Mouse (Mus musculus): ENCODE data around the gene Ephb4. TPM values are rescaled to one million over a fixed set of nuclear protein-coding genes. Genes with fewer than 3 reads are reported as not detected.

The Ephb4 gene
- total RNA-seq (2021): 100 to 1,000 TPM; 102 to 108 TPM

DNA sequence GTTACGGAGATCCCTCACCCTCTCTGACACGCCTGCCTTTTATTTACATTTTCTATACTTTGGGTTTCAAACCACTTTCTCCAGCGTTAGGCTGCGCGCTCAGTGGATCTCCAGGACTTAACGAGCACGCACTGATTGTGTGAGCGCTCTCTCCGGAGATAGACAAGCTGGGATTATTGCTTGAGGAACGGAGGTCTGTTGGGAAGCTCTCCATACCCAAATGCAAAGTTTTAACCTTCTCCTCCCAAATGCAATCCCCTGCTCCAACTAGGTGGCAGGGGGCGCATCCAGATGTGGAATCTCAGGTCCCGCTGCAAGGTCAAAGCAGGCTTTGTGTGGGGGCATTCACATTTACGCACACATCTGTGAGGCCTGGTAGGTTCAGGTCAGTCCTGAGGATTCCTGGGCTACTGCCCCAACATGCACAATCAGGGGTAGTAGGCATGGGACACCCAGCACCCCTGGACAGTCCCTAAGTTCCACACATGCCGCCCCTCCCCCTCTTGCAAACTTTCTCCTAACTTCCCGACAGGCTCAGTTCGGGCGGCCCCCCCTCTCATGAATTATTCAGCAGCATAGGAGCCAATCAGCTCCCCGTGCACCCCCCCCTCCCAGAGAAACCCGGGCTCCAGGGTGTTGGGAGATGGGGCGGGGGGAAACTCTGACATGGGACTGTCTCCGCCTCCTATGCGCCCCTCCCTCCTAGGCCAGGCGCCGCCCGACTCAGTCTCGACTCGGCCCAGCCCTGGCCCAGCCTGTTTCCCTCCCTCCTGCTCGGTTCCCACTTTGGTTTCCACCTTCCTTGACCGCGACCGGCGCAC lies at the start of gene Ephb4:
Gene Ephb4, plus strand, starts transcription at position 726 of the 821 bp plus-strand sequence.
- peak; percentile 96 for DNase-seq

DNA sequence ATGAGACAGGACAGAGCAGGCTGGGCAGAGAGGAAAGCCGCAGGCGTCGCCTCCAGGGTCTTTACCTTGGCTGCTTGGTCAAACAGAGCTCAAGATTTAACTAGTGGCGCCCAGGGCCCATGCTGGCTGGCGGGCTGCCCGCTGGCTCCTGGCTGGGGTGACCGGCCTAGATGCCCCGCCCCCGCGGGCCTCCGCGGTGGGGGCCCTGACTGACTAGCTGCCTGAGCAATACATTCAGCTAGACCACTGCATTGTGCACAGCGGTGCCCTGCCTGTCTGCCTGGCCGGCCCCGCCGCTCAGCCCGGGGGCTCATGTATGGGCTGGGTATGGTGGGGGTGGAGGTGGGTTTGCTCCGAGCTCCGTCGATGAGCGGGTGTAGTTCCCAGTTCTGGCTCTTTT lies 48.7 kb upstream of the Ephb4 start:
- DNase-seq: peak; percentile 44

DNA sequence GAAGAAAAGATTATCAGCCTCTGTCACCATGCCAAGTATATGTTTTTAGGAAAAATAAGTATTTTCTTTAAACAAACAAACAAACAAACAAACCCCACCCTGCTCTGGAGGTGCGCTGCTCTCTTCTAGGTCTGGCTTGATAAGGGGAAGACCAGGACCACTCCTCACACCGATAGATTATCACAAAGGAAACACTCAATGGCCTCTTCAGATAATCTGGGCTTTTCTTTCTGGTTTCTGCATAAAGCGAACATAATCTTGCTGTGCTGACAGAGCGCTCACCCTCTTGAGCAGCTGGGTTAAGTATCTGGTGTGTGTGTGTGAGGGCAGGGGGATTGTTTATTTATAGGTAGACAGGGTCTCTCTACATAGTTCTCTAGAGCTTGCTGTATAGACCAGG lies 46.3 kb upstream of the Ephb4 start:
- no peak for DNase-seq

DNA sequence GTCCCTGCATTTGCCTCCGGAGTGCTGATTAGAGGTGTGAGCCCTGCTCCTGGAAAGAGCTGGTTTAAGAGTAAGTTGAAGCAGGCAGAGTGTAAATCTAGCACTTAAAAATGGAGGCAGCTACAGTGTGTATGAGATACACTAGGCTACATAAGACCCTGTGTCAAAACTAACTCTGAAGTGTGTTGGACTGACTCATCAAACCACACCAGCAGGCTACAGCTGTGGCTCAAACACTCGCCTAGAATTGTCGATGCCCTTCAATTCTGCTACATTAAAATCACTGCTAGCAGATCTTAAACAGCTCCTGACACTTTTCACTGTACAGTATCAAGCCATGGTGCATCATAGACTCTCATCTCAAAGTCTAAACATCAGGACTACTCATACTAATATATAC lies 45.7 kb upstream of the Ephb4 start:
- no peak for DNase-seq

DNA sequence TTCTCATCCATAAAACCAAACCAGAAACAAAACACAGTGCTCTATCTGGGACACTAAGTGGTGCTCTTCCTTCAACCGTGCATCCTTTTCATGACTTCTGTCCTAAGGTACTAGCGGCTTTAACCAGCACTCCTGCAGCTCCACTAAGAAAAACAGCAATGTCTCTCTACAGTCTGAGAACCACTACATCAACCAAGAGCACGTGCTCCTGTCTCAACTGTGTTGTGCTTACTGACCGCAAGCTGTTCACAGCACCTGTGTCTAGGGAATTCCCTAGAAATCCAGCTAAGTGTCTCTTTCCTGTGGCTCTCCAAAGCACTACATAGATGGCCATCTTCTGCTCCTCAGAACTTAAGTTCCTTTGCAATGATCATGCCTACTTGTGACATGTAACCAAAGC lies 45.1 kb upstream of the Ephb4 start:
- DNase-seq: no peak

DNA sequence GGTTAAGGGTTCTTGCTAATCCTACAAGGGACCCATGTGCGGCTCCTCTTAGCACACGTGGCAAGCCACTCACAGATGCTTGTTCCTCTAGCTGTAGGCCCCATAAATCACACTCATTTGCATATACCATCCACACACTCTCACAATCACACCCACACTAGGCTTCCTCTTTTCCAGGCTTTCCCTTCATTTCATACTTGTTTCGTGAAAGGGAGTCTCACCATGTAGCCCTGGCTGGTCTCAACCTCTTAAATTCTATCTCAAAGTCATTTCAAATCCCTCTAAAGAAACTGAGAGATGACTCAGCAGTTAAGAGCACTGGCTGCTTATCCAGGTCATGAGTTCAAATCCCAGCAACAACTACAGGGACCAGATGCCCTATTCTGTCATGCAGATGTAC lies 44.1 kb upstream of the Ephb4 start:
- no peak for DNase-seq

DNA sequence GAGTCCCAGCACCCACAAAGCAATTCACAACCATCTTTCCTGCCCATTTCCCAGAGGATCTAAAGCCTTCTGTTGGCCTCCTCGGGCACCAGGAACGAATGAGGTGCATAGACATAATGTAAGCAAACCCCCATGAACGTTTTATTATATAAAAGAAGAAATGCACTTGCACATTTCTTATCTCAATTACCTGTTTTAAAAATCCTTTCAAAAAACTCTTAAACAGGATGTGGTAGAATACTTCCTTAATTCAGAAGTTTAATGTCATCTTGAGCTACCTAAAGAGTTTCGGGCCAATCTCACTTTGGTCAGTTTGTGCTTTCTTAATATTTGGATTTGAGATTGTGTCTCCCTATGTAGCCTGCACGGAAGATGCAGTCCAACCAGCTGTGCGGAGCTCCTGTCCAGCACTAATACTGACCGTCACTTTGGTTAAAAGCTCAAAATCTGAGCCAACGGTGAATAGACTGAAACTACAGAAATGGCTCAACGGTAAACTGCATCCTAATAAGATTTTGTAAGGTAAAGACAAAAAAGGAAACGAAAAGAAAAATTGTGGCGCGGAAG lies 43.4 kb upstream of the Ephb4 start:
- DNase-seq: no peak

DNA sequence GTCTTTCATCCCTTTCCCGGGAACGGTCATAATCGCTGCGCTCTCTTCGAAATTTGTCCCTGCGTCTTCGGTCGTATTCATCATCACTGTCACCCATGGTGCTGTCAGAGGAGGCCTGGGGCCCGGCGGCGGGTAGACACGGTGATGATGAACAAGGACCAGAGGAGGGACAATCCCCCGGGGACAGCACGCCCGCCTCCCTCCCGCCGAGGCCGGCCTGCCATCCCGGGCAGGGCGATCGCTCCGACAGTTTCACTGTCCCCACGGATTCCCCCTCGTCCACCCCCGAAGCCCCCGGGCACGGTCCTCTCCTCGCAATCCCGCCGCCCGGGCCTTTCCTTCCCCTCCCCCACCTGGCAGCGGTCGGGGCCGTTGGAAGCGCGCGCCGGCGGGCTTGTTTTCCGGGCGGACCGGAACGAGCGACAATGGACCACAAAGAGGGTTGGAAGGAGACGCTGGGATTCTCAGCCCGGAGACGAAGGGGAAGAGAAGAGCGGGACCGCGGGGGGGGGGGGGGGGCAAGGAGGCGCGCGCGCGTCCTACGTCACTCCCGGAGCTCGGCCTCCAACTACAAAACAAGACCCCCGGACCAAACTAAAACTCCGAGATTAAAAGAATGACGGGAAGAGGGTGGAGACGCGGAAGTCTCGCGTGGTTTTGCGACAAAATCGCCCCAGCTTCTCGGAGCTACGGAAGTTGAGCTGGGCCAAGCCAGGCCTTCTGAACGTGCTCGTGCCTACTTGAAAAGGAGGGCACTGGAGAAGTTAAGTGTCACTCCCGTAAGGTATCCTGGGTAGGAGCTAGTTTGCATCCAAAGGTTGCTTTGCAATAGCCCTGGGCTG lies 42.6 kb upstream of the Ephb4 start, which contains the start of gene Srrt:
Gene Srrt, minus strand, starts transcription at position 604 of the 842 bp plus-strand sequence.
- peak; percentile 93 for DNase-seq

DNA sequence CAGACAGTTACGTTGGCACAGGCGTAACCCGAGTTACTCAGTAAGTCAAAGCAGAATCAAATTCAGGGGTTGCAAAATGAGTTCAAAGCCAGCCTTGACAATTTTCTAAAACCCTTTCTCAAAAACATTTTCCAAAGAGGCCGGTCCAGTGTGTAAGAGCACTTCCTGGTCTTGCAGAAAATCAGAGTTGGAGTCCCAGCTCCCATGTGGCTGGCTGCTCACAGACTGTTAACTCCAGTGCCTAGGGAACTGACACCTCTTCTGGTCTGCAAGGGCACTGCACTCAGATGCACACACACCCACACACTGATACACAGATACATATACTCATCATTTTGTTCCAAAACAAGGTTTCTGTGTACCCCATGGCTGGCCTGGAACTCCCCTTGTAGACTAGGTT lies 41.6 kb upstream of the Ephb4 start:
- DNase-seq: no peak

DNA sequence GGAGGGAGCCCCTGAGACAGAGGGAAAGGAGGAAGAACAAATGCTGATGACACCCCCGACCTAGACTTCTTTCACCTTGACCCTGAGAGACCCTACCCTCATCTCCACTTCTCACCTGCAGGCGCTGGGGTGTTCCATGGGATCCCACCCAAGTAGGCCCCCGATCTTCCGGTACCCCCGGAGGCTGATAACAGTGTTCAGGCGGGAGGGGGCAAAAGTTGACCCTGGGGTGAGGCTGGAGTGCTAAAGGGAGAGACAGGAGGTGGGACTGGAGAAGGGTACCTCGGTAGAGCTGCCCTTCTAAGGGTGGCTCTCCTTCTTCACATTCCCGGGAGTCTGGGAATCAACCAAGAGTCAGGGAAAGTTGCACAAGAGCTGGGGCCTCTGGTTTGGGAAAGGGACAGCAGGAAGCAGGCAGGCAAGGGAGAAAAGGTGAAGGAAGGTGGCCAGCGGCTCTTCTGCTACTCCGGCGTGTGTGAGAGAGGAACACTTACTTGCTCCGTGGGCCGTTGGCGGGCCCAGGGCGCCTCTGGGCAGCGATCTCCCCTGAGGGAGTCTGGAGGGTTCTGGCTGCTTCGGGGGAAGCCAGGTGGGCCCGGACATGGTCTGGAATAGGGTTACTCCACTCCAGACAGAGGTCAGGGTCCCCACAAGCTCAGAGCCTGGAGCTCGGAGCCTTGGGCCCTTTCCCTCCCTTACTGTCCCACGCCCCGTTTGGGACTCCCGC lies 36.3 kb upstream of the Ephb4 start:
- DNase-seq: no peak

DNA sequence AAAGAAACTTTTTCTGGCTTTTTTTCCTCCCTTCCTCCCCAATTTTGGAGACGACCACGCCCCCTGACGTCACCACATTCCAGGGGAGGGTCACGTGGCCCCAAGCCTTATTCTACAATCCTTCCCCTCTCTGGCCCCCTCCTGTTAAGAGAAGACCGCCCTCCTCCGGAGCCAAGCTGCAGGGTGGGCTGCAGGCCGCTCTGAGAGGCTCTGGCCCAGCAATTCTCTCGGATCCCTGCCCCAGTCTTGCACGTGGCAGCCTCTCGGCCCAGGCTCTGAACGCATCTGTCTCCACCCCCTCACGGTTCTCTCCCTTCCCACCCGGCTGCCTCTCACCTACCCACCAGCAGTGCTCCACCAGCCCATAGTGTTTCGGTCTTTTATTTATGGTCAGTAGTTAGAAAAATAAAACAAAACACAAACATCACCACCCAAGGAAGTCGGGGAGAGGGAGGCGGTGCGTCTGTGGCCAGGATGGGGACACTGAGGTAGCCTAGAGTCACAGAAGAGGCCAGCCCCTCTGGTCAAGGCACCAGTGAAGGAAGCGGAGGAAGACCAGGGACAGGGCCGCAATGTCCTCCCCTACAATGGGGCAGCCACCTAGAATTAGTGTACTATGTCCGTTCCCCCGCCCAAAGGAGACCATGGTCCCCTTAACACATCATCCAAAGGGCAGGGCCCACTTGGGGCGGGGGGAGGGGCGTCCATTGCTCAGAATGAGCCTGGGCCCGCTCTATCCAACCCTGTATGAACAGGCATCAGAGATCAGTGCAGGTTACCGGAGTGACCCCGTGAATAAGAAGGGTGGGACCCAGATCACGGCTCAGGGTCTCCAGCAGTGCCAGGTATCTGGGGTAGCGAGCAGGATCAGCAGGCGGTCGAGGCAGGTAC lies 35.5 kb upstream of the Ephb4 start, which contains the start of gene Trip6:
Gene Trip6, minus strand, starts transcription at position 212 of the 891 bp plus-strand sequence.
- DNase-seq: peak; percentile 95

DNA sequence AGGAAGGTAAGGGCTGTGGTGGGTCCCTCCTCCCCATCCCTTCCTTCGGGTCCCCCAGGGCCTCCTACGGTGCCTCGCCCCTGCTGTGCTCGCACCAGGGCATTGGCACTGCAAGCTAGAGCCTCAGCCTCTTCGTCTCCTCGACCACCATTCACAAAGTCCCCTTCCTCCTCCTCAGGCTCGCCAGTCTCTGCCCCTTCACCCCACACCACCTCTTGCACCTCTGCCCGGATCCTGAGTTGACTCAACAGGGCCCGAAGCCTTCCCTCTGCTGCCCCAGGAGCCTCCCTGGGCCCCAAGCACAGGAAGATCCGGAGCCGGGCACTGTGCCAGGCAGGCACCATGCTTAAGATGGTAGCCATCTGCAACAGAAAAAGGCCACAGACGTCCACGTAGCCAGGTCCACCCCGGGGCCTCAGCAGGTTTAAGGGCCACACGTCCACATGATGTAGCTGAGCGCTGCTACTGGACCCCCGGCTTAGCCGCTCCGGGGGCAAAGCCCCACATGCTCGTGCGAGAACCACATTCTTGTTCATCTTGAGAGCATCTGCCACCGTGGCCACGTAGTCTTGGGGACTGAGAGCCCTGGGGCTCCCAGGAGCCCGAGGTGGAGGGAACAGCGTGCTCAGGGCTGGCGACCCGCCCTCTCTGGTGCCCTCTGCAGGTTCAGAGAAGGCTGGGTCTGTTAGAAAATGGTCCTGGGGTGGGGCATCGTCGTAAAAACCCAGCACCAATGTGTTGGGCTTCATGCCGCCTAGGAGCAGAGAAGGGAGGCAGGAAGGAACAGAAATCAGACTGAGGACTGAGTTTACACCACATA lies 34.6 kb upstream of the Ephb4 start:
- peak; percentile 56 for DNase-seq

DNA sequence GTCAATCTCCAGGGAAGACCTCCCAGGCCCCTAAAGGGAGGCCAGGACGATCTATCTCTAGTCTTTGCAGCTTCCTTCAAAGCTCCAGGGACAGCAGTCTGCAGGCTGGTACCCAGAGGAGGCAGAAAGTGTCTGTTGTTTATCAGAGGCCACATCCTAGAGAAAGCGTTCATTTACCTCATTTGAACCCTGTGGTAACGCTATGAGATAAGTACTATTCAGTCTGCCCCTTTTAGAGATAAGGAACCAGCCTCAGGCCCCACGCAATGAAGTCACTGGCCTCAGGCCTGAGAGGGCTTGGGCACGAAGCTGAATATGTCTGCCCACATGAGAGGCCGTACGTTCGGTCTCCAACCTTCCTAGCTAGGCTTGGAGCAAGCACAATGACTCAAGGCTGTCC lies 32.5 kb upstream of the Ephb4 start:
- DNase-seq: no peak

DNA sequence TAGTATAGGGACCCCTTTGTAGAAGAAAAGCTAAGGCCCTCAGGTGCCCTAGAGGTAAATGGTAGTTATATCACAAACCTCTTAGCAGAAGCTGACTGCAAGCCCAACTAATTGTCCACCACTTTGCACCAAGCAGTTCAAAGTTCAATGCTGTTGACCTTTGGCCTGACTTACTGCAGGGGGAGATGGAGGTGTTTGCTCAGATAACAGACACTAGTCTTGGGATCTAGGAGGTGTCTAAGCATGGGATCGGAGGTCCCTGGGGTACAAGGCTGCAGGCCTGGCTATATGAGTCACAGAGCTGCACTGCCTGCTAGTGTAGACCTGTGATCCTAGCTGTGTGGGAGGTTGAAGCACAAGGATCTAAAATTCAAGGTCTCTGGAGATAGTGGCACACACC lies 31.3 kb upstream of the Ephb4 start:
- DNase-seq: no peak

DNA sequence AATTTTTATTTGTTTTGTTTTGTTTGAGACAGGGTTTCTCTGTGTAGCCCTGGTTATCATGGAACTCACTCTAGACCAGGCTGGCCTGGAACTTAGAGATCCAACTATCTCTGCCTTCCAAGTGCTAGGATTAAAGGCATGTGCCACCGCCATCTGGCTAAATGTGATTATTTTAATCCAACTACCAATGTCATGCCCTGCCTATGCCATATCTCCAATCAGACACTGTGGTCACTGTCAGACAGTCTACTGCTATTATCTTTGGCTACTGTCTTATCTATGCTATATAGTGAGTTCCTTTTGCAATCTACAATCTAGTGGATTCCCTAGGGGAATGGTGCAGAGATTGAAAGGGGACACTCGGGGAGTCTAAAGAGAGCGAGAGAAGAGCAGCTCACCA lies 28.9 kb upstream of the Ephb4 start:
- no peak for DNase-seq

DNA sequence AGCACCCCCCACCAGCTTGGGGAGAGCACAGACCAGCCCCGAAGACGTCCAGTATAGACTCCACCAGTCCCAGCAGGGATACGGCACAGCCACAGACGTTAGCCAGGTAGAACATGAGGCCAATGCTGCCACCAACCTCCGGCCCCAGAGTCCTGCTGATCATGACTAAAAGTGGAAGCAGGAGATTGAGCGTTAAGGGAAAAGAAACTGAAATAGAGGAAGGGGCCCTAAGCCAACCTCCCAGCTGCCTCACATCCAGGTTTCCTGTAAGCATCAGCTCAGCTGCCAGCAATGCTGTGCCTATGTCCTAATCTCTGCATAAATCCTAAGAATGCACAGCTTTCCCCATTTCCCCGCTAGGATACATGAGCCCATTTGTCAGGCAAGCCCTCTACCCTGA lies 19.0 kb upstream of the Ephb4 start:
- DNase-seq: no peak

DNA sequence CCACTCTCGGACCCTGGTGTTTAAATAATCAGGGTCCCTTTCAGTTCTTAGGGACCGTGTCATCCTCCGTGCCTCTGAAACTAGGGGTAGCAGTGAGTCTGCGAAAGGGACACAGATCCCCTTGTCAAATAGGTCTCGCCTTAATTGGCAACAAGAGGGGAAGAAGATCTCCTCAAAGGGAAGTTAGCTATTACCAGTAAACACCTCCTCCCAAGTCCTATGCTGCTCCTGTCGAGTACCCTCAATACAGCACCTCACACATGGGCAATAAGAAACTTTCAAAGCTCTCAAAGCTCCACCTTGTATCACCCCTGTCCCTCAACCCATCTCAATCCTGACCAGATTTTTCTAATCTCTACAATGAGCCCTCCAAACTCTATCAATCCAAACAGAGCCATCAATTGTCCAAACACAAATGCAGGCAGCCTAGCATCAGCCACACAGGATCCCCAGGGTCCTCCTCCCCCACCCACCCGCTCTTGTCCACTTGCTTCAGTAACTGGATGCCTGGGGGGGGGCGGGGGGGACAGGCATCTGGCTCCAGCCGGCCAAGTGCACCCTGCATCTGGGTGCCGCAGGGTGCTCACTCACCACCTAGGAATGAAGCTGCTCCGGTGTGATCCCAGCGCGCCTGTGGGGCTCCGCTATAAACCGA lies 16.9 kb upstream of the Ephb4 start:
- DNase-seq: no peak

DNA sequence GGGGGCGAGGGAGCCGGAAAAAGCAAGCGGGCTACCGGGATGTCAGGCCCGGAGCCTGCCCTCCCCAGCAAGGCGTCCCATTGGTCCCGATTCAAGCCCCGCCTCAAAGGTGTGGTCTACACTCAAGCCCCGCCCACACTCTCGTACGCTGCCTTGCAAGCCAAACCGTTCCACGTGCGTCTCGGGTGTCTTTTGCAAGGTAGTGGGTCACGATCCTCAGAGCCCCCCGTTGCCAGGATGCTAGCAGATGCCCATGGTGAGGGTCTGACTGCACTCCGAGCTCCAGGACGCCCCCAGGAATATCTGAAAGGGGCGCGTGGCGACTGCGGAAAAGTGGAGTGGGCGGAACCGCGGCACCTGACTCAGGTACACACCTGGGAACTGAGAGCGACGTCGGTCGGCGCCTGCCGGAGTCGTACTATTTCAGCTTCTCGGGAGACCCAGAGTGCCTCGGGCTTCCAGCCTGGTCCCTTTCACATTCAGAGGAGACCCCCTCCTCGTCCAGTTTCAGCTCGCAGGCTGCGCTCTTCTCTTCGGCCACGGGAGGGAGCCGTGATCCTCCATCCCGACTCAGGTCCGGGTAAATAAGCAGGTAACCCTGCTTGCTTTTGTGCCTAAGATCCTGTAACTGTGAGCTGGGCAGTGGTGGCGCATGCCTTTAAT lies 16.3 kb upstream of the Ephb4 start, which contains the start of gene Slc12a9:
Gene Slc12a9, minus strand, starts transcription at position 86 of the 663 bp plus-strand sequence.
- peak; percentile 97 for DNase-seq

DNA sequence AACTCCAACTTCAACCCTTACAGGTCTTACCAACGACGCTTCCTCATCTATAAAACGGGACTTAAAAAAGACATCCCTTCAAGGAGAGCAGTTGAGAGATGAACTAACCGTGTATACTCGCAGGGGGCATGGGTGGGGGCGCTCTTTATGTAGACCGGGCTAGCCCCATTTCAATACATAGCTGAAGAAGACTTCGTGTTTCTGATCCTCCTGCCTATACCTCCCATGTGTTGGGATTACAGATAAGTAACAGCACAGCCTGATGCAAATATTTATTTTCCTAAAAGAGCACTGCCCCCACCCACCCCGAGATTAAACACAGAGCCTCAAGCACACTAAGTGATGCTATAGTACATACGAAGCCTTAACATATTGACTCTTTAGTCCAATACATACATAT lies 15.6 kb upstream of the Ephb4 start:
- no peak for DNase-seq
